Comparison of ENCODE assay signal across 24 mouse cellular contexts in the genomic region with DNA sequence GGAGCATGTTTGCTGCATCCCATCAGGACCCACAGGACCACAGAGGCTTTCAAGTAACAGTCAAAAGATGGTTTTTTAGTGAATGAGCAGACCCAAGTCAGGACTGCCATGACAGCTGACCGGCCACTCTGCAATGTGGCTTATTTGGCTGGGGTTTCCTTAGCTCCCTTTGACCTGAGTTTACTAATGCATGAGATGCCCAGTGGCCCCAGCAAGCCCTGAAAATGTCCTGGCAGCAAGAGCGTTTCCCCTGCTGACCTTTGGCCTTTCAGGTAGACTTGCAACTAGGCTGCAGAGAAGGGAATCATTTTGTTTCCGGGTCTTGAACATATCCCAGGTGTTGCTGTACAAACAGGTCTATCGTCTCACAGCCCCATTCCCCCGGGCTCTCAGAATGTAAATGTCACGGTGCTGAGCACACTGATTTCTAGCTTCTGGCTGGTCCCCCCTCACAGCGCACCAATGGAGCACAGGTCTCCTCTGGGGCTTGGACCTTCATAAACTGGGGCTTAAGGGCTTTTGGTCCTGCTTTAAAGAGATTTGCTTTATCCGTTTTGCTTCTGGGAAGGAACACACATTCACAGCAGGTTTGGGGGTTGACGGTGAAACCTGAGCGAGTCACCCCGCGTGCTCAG. TPM values are rescaled to one million over a fixed set of nuclear protein-coding genes. Genes with fewer than 3 reads are reported as not detected.
DNase-seq lines count a peak whose midpoint lies in the region; ATAC-seq lines count a peak whose summit lies in the region.
"Had no signal": no experiment of that assay in that cellular context is flagged by ENCODE, and none has a peak within 500 bp of the region (broad histone marks: within the 10 kb centered on the region; RNA-seq: fewer than 3 reads in every experiment).

No protein-coding gene starts in this region.

- no peak for DNase-seq in frontal cortex, postnatal 10 days (ENCODE audit: low spot score in 2 of 2)
- no peak for DNase-seq in kidney, adult 8-10 months
- DNase-seq in left cerebral cortex, adult 18-20 months (ENCODE audit: low spot score in 2 of 2): no peak
- DNase-seq in cerebellum, adult 9-11 months: no peak
- DNase-seq: adrenal gland, postnatal 14 days; cerebellum, adult 11-12 months; cerebellum, adult 9-10 months; cerebellum, postnatal 36 days; gastrocnemius, postnatal 10 days; heart, adult 2 months; heart, postnatal 4 days had no signal

- H3K4me2 ChIP-seq in kidney, embryonic 14.5 days (replicated peaks; ENCODE audit: low read depth, low read length): no peak overlapping the region
- no peak overlapping the region for H3K4me2 ChIP-seq in midbrain, embryonic 13.5 days (replicated peaks)
- no peak overlapping the region for H3K4me2 ChIP-seq in midbrain, embryonic 16.5 days (ENCODE audit: low read length)
- H3K4me2 ChIP-seq: embryonic facial prominence, embryonic 15.5 days; heart, embryonic 13.5 days; hindbrain, embryonic 12.5 days had no signal

- H3K27ac ChIP-seq in kidney, embryonic 14.5 days (ENCODE audit: low read depth, low read length): no peak overlapping the region
- H3K27ac ChIP-seq in midbrain, embryonic 13.5 days: no peak overlapping the region
- H3K27ac ChIP-seq in midbrain, embryonic 16.5 days (ENCODE audit: low read length): no peak overlapping the region
- H3K27ac ChIP-seq: embryonic facial prominence, embryonic 15.5 days; forebrain, embryonic 10.5 days; heart, adult 2 months; heart, embryonic 13.5 days; hindbrain, embryonic 12.5 days had no signal

- no peaks in the 10 kb centered on the region for H3K4me1 ChIP-seq in kidney, embryonic 14.5 days (ENCODE audit: control insufficient read depth, insufficient read depth, low read length)
- no peaks in the 10 kb centered on the region for H3K4me1 ChIP-seq in midbrain, embryonic 13.5 days (replicated peaks)
- H3K4me1 ChIP-seq in midbrain, embryonic 16.5 days (ENCODE audit: control insufficient read depth, insufficient read depth, low read length): no peaks in the 10 kb centered on the region
- H3K4me1 ChIP-seq: embryonic facial prominence, embryonic 15.5 days; forebrain, embryonic 10.5 days; heart, embryonic 13.5 days; hindbrain, embryonic 12.5 days had no signal

- no peaks in the 10 kb centered on the region for H3K9me3 ChIP-seq in kidney, embryonic 14.5 days (ENCODE audit: control insufficient read depth, low read length)
- no peaks in the 10 kb centered on the region for H3K9me3 ChIP-seq in midbrain, embryonic 13.5 days
- no peaks in the 10 kb centered on the region for H3K9me3 ChIP-seq in midbrain, embryonic 16.5 days (replicated peaks; ENCODE audit: control insufficient read depth, low read length, poor library complexity, severe bottlenecking)
- H3K9me3 ChIP-seq: embryonic facial prominence, embryonic 15.5 days; forebrain, embryonic 10.5 days; heart, embryonic 13.5 days; hindbrain, embryonic 12.5 days had no signal

- no peaks in the 10 kb centered on the region for H3K36me3 ChIP-seq in kidney, embryonic 14.5 days (ENCODE audit: control insufficient read depth, insufficient read depth, low read length)
- no peaks in the 10 kb centered on the region for H3K36me3 ChIP-seq in midbrain, embryonic 13.5 days
- H3K36me3 ChIP-seq in midbrain, embryonic 16.5 days (ENCODE audit: control insufficient read depth, insufficient read depth, low read length): no peaks in the 10 kb centered on the region
- H3K36me3 ChIP-seq: embryonic facial prominence, embryonic 15.5 days; forebrain, embryonic 10.5 days; heart, embryonic 13.5 days; hindbrain, embryonic 12.5 days had no signal

- H3K4me3 ChIP-seq in kidney, embryonic 14.5 days (ENCODE audit: low read length): no peak overlapping the region
- H3K4me3 ChIP-seq in midbrain, embryonic 13.5 days (replicated peaks): no peak overlapping the region
- H3K4me3 ChIP-seq in midbrain, embryonic 16.5 days (ENCODE audit: low read depth, low read length): no peak overlapping the region
- H3K4me3 ChIP-seq: embryonic facial prominence, embryonic 15.5 days; erythroblast, embryonic 14.5 days; forebrain, embryonic 10.5 days; heart, adult 2 months; heart, embryonic 13.5 days; hindbrain, embryonic 12.5 days had no signal

- 0 out of 2 replicates have a peak overlapping the region, but pooled peaks have one; percentile 12 for H3K9ac ChIP-seq in kidney, embryonic 14.5 days (ENCODE audit: low read depth, low read length)
- no peak overlapping the region for H3K9ac ChIP-seq in midbrain, embryonic 13.5 days (replicated peaks)
- no peak overlapping the region for H3K9ac ChIP-seq in midbrain, embryonic 16.5 days (ENCODE audit: low read depth, low read length)
- H3K9ac ChIP-seq: embryonic facial prominence, embryonic 15.5 days; heart, embryonic 13.5 days; hindbrain, embryonic 12.5 days had no signal

- 33% methylated on average over 12 of the region's 12 CpGs for WGBS in kidney, embryonic 14.5 days
- WGBS in midbrain, embryonic 13.5 days: 72% methylated on average over 12 of the region's 12 CpGs
- WGBS in midbrain, embryonic 16.5 days: 66% methylated on average over 12 of the region's 12 CpGs

- no peaks in the 10 kb centered on the region for H3K27me3 ChIP-seq in kidney, embryonic 14.5 days (ENCODE audit: control insufficient read depth, insufficient read depth, low read length)
- H3K27me3 ChIP-seq in midbrain, embryonic 13.5 days: no peaks in the 10 kb centered on the region
- no peaks in the 10 kb centered on the region for H3K27me3 ChIP-seq in midbrain, embryonic 16.5 days (ENCODE audit: control insufficient read depth, insufficient read depth, low read depth, low read length)
- H3K27me3 ChIP-seq: embryonic facial prominence, embryonic 15.5 days; heart, embryonic 13.5 days; hindbrain, embryonic 12.5 days; Patski had no signal

- peak; percentile 18; the same call in 1 of the 2 replicates for ATAC-seq in frontal cortex, adult (ENCODE audit: low TSS enrichment)
- 0 out of 2 replicates have a peak, but pooled peaks have one; percentile 49 for ATAC-seq in kidney, embryonic 14.5 days (ENCODE audit: low FRiP score, low TSS enrichment)
- ATAC-seq in midbrain, embryonic 13.5 days: peak; percentile 37; the same call in 1 of the 2 replicates
- ATAC-seq in midbrain, embryonic 16.5 days: no peak
- ATAC-seq: activated CD4-positive, CD25-positive, alpha-beta regulatory T cell, adult 4 months; forebrain, embryonic 14.5 days; hindbrain, embryonic 16.5 days; Patski had no signal

RNA-seq across cellular contexts. Expression of a gene that starts 18.6 kb away (rescaled TPM):
- polyA plus RNA-seq in kidney, embryonic 14.5 days (2014; fragmentation: Nextera tagmentation; extraction: Ambion mirVana): 231 and 247 TPM in 2 replicates
- polyA plus RNA-seq in midbrain, embryonic 13.5 days (2015; fragmentation: Nextera tagmentation; extraction: Ambion mirVana): 254 TPM in 2 replicates
- 255 and 256 TPM in 2 replicates for polyA plus RNA-seq in midbrain, embryonic 16.5 days (2015; fragmentation: Nextera tagmentation; extraction: Ambion mirVana)
- 100 to 1,000 TPM; 156 to 161 TPM for total RNA-seq in left cerebral cortex, adult 18-20 months (2021)

RNA-seq across cellular contexts. Expression of a gene that starts 22.5 kb away (rescaled TPM):
- polyA plus RNA-seq in kidney, embryonic 14.5 days (2014; fragmentation: Nextera tagmentation; extraction: Ambion mirVana): 9.1 and 10.4 TPM in 2 replicates
- polyA plus RNA-seq in midbrain, embryonic 13.5 days (2015; fragmentation: Nextera tagmentation; extraction: Ambion mirVana): 4.6 and 5.2 TPM in 2 replicates
- polyA plus RNA-seq in midbrain, embryonic 16.5 days (2015; fragmentation: Nextera tagmentation; extraction: Ambion mirVana): 7.2 and 9.5 TPM in 2 replicates
- 10 to 100 TPM; 40.9 to 43.6 TPM for total RNA-seq in left cerebral cortex, adult 18-20 months (2021)
